Mouse (Mus musculus): ENCODE results near the gene Cdk14. TPM values are rescaled to one million over a fixed set of nuclear protein-coding genes. Genes with fewer than 3 reads are reported as not detected.

Gene Cdk14
- polyA plus RNA-seq, 1 experiment, result 6.9 TPM

GRCm38 (mm10) chr5:4801971-4802370 lies 618.1 kb downstream of the Cdk14 start:
- DNase-seq (ENCODE audit: low spot score), result no peak

- no peak for DNase-seq (ENCODE audit: low spot score)
These were observed 618.8 kb downstream of the Cdk14 start for GRCm38 (mm10) chr5:4801096-4801850.

- no peak for DNase-seq (ENCODE audit: low spot score)
These were observed 628.9 kb downstream of the Cdk14 start for GRCm38 (mm10) chr5:4791219-4791618.

- no peak for DNase-seq (ENCODE audit: low spot score)
These were observed 629.8 kb downstream of the Cdk14 start for GRCm38 (mm10) chr5:4790265-4790664.

GRCm38 (mm10) chr5:4788484-4788883 lies 631.6 kb downstream of the Cdk14 start:
- DNase-seq (ENCODE audit: low spot score), result no peak

- DNase-seq (ENCODE audit: low spot score), result no peak
These were observed 633.3 kb downstream of the Cdk14 start for GRCm38 (mm10) chr5:4786816-4787215.

GRCm38 (mm10) chr5:4778274-4778673 lies 641.8 kb downstream of the Cdk14 start:
- no peak for DNase-seq (ENCODE audit: low spot score)

GRCm38 (mm10) chr5:4776495-4776894 lies 643.6 kb downstream of the Cdk14 start:
- DNase-seq (ENCODE audit: low spot score), result no peak

GRCm38 (mm10) chr5:4773090-4773772 lies 646.9 kb downstream of the Cdk14 start:
- DNase-seq (ENCODE audit: low spot score), result no peak

GRCm38 (mm10) chr5:4770609-4771008 lies 649.5 kb downstream of the Cdk14 start:
- DNase-seq (ENCODE audit: low spot score), result no peak

- DNase-seq (ENCODE audit: low spot score), result no peak
These were observed 652.2 kb downstream of the Cdk14 start for GRCm38 (mm10) chr5:4767896-4768295.

GRCm38 (mm10) chr5:4766719-4767118 lies 653.4 kb downstream of the Cdk14 start:
- DNase-seq (ENCODE audit: low spot score), result no peak

- DNase-seq (ENCODE audit: low spot score), result no peak
These were observed 658.2 kb downstream of the Cdk14 start for GRCm38 (mm10) chr5:4761891-4762290.

- DNase-seq (ENCODE audit: low spot score), result no peak
These were observed 661.6 kb downstream of the Cdk14 start for GRCm38 (mm10) chr5:4758331-4759080.

GRCm38 (mm10) chr5:4757902-4758301 lies 662.2 kb downstream of the Cdk14 start, which contains the start of gene Fzd1:
Fzd1 (minus strand) TSS chr5:4758035.
- peak; percentile 89 for DNase-seq (ENCODE audit: low spot score)

GRCm38 (mm10) chr5:4756871-4757711 lies 663.0 kb downstream of the Cdk14 start:
- peak; percentile 64 for DNase-seq (ENCODE audit: low spot score)

GRCm38 (mm10) chr5:4756001-4756681 lies 664.0 kb downstream of the Cdk14 start:
- peak; percentile 29 for DNase-seq (ENCODE audit: low spot score)

GRCm38 (mm10) chr5:4755326-4755725 lies 664.8 kb downstream of the Cdk14 start:
- DNase-seq (ENCODE audit: low spot score), result no peak

- no peak for DNase-seq (ENCODE audit: low spot score)
These were observed 665.3 kb downstream of the Cdk14 start for GRCm38 (mm10) chr5:4754701-4755281.

Data from urinary bladder, adult 2 months (tissue).